Mouse (Mus musculus): ENCODE data around the gene Etnk2.
"Not testable (repeated sequence)": the region's sequence is repeated elsewhere in the genome, so short reads cannot be mapped to it uniquely, and the experiment has no call there.

Etnk2 gene

GRCm38 (mm10) chr1:133327094-133327493 is 36.3 kb upstream of the Etnk2 start:
- H3K4me3 ChIP-seq (replicated peaks; ENCODE audit: low read length), result no peak overlapping the region
- peak; percentile 16 for TF ChIP-seq CTCF (conservative IDR thresholded peaks at IDR 0.05; ENCODE audit: low read length)
- TF ChIP-seq POU5F1 (IDR thresholded peaks at IDR 0.05; ENCODE audit: borderline replicate concordance, low read length), result no peak
- no peaks in the 10 kb centered on the region for H3K9me3 ChIP-seq (ENCODE audit: low read length)

DNA sequence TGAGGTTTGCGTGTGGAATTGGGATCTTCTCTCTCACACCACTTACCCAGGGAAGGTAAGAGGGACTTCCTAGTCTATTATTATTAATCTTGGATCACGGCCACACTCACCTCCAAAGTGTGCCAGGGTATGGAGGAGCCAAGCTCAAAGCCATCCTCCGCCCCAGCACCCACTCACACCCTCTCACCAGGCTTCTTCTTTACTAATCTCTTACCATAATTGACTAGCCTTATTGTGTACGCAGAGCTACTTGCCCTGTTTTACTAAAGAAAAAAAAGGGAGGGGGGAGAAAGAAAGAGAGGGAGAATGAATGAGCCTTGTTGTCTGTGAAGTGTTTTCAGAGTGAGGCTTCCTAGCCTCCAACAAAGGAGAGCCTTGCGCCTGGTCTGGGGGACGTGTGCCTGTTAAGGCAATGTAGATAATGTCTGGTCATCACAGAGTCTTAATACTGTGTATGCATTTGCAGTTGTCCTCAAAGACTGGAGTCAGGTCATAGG is 35.0 kb upstream of the Etnk2 start:
- no peak overlapping the region for H3K4me3 ChIP-seq (replicated peaks; ENCODE audit: low read length)
- H3K9me3 ChIP-seq (ENCODE audit: low read length), result no peaks in the 10 kb centered on the region
- peaks cover 31% of the 10 kb centered on the region for H3K4me1 ChIP-seq (replicated peaks; ENCODE audit: low read depth, low read length)
- H3K27me3 ChIP-seq (ENCODE audit: insufficient read depth, low read length), result peaks cover 31% of the 10 kb centered on the region
- no peak for TF ChIP-seq POU5F1 (IDR thresholded peaks at IDR 0.05; ENCODE audit: borderline replicate concordance, low read length)
- no peaks in the 10 kb centered on the region for H3K36me3 ChIP-seq (ENCODE audit: insufficient read depth, low read length)

More at GRCm38 (mm10) chr1:133327094-133327493, 36.3 kb upstream of the Etnk2 start:
- Histone ChIP-seq H3K36me3 (ENCODE audit: insufficient read depth, low read length) (no peaks in the 10 kb centered on the region), H3K27me3 (ENCODE audit: insufficient read depth, low read length) (peaks cover 31% of the 10 kb centered on the region), H3K4me1 (replicated peaks; ENCODE audit: low read depth, low read length) (peaks cover 22% of the 10 kb centered on the region)

- Histone ChIP-seq H3K27me3 (ENCODE audit: insufficient read depth, low read length) (peaks cover 31% of the 10 kb centered on the region), H3K4me1 (replicated peaks; ENCODE audit: low read depth, low read length) (peaks cover 33% of the 10 kb centered on the region), H3K4me3 (replicated peaks; ENCODE audit: low read length) (peak overlapping the region; percentile 78), H3K36me3 (ENCODE audit: insufficient read depth, low read length) (no peaks in the 10 kb centered on the region), H3K9me3 (ENCODE audit: low read length) (peaks cover 4% of the 10 kb centered on the region; the same call in 1 of the 2 replicates)
- no peak for TF ChIP-seq POU5F1 (IDR thresholded peaks at IDR 0.05; ENCODE audit: borderline replicate concordance, low read length)
- no peak for TF ChIP-seq CTCF (conservative IDR thresholded peaks at IDR 0.05; ENCODE audit: low read length)
- TF ChIP-seq NANOG (IDR thresholded peaks at IDR 0.05; ENCODE audit: borderline replicate concordance, low read length), result no peak
Measured at GRCm38 (mm10) chr1:133328896-133329637, 34.3 kb upstream of the Etnk2 start.

GRCm38 (mm10) chr1:133329638-133329964 is 33.8 kb upstream of the Etnk2 start:
- Histone ChIP-seq H3K9me3 (ENCODE audit: low read length) (peaks cover 8% of the 10 kb centered on the region; the same call in 1 of the 2 replicates), H3K36me3 (ENCODE audit: insufficient read depth, low read length) (no peaks in the 10 kb centered on the region), H3K27me3 (ENCODE audit: insufficient read depth, low read length) (peaks cover 31% of the 10 kb centered on the region), H3K4me1 (replicated peaks; ENCODE audit: low read depth, low read length) (peaks cover 38% of the 10 kb centered on the region), H3K4me3 (replicated peaks; ENCODE audit: low read length) (peak overlapping the region; percentile 78)
- no peak for TF ChIP-seq POU5F1 (IDR thresholded peaks at IDR 0.05; ENCODE audit: borderline replicate concordance, low read length)
- no peak for TF ChIP-seq NANOG (IDR thresholded peaks at IDR 0.05; ENCODE audit: borderline replicate concordance, low read length)
- TF ChIP-seq CTCF (conservative IDR thresholded peaks at IDR 0.05; ENCODE audit: low read length), result no peak

DNA sequence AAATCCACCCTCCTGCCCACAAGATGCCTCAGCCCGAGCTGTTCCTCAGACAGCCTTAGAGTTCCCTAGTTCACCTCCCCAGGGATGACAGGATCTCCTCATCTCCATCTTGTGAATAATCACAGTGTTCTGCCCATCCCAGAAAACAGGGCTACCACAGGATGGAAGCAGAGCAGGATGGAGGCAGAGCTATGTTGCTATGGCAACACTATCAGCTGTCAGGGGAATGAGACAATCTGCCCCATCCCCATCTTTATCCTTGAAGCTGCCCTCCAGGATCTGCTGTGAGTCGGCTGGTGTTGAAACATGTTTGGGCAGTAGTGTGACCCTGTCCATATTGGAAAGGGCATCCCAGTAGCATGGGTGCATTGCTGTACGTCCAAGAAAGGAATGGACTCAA is 32.2 kb upstream of the Etnk2 start:
- Histone ChIP-seq H3K9me3 (ENCODE audit: low read length) (peaks cover 8% of the 10 kb centered on the region; the same call in 1 of the 2 replicates), H3K4me3 (replicated peaks; ENCODE audit: low read length) (no peak overlapping the region), H3K27me3 (ENCODE audit: insufficient read depth, low read length) (peaks cover 31% of the 10 kb centered on the region), H3K36me3 (ENCODE audit: insufficient read depth, low read length) (no peaks in the 10 kb centered on the region), H3K4me1 (replicated peaks; ENCODE audit: low read depth, low read length) (peaks cover 32% of the 10 kb centered on the region)
- no peak for TF ChIP-seq POU5F1 (IDR thresholded peaks at IDR 0.05; ENCODE audit: borderline replicate concordance, low read length)
- no peak for TF ChIP-seq NANOG (IDR thresholded peaks at IDR 0.05; ENCODE audit: borderline replicate concordance, low read length)
- TF ChIP-seq CTCF (conservative IDR thresholded peaks at IDR 0.05; ENCODE audit: low read length), result no peak

GRCm38 (mm10) chr1:133332656-133333430 is 30.5 kb upstream of the Etnk2 start:
- TF ChIP-seq NANOG (IDR thresholded peaks at IDR 0.05; ENCODE audit: borderline replicate concordance, low read length), result no peak
- no peak for TF ChIP-seq CTCF (conservative IDR thresholded peaks at IDR 0.05; ENCODE audit: low read length)
- TF ChIP-seq POU5F1 (IDR thresholded peaks at IDR 0.05; ENCODE audit: borderline replicate concordance, low read length), result no peak
- H3K27me3 ChIP-seq (ENCODE audit: insufficient read depth, low read length), result peaks cover 29% of the 10 kb centered on the region
- peaks cover 17% of the 10 kb centered on the region for H3K9me3 ChIP-seq (ENCODE audit: low read length)
- H3K4me1 ChIP-seq (replicated peaks; ENCODE audit: low read depth, low read length), result peaks cover 24% of the 10 kb centered on the region
- H3K4me3 ChIP-seq (replicated peaks; ENCODE audit: low read length), result no peak overlapping the region
- no peaks in the 10 kb centered on the region for H3K36me3 ChIP-seq (ENCODE audit: insufficient read depth, low read length)

- Histone ChIP-seq H3K4me3 (replicated peaks; ENCODE audit: low read length) (no peak overlapping the region), H3K9me3 (ENCODE audit: low read length) (peaks cover 17% of the 10 kb centered on the region), H3K36me3 (ENCODE audit: insufficient read depth, low read length) (no peaks in the 10 kb centered on the region), H3K4me1 (replicated peaks; ENCODE audit: low read depth, low read length) (peaks cover 24% of the 10 kb centered on the region), H3K27me3 (ENCODE audit: insufficient read depth, low read length) (peaks cover 18% of the 10 kb centered on the region)
- no peak for TF ChIP-seq POU5F1 (IDR thresholded peaks at IDR 0.05; ENCODE audit: borderline replicate concordance, low read length)
- TF ChIP-seq NANOG (IDR thresholded peaks at IDR 0.05; ENCODE audit: borderline replicate concordance, low read length), result no peak
- no peak for TF ChIP-seq CTCF (conservative IDR thresholded peaks at IDR 0.05; ENCODE audit: low read length)
Measured at GRCm38 (mm10) chr1:133333937-133334336, 29.4 kb upstream of the Etnk2 start.

GRCm38 (mm10) chr1:133340403-133340802 is 23.0 kb upstream of the Etnk2 start:
- H3K27me3 ChIP-seq (ENCODE audit: insufficient read depth, low read length); H3K4me3 ChIP-seq (replicated peaks; ENCODE audit: low read length); H3K9me3 ChIP-seq (ENCODE audit: low read length); H3K36me3 ChIP-seq (ENCODE audit: insufficient read depth, low read length): not testable (repeated sequence)
- H3K4me1 ChIP-seq (replicated peaks; ENCODE audit: low read depth, low read length), result peaks cover 19% of the 10 kb centered on the region
- peak; percentile 95 for TF ChIP-seq NANOG (IDR thresholded peaks at IDR 0.05; ENCODE audit: borderline replicate concordance, low read length)

All from E14TG2a.4 (cell line).